Mouse (Mus musculus) liver, adult 2 months (tissue): ENCODE measurements around the gene Ntf3.

ENCODE experiments used
- CTCF ChIP-seq: fragments of 200-500 bp; IDR thresholded peaks from 2 replicates; pipeline ENCODE4 v1.5.1; 2011; ENCODE audit warnings: low read depth, low read length, control low read depth
- POLR2A ChIP-seq: fragments of 200-500 bp; IDR thresholded peaks from 2 replicates; pipeline ENCODE4 v1.6.1; 2011; ENCODE audit warnings: low read length, control low read depth; ENCODE audit not compliant: insufficient read depth; ENCODE audit errors: extremely low read depth

DNA sequence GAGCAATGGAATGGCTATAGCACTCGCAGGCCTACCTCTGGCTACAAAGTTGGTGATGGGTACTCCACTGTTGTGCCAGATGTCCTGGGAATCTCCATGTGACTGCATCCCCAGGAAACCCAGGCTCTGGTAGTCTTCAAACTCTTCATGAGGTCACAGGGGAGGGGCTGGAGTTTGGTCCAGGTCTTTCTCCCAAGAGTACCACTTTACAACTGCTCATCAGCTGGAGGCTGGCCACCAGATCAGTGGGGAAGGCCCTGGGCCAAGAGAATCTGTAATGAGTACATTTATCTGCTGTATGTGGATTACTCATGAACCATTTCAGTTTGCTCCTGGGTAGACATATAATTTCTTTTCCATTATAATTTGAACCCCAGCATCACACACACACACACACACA, 66.1 kb downstream of the Ntf3 start:
- TF ChIP-seq CTCF (no peak), POLR2A (no peak)
